Mouse (Mus musculus) liver, postnatal 0 days (tissue): Measurements from ENCODE around the gene Rgs7. TPM values are rescaled to one million over a fixed set of nuclear protein-coding genes. Genes with fewer than 3 reads are reported as not detected.

Experiments used
- ATAC-seq: fragments of 200-750 bp; cut with Nextera tagmentation; 2 replicates; pipeline ENCODE4 v1.8.0; 2017; ENCODE audit warnings: mild to moderate bottlenecking, moderate library complexity
- DNase-seq: peaks from one replicate; pipeline ENCODE4 v3.0.0-alpha.2; 2016
- H3K27ac ChIP-seq: fragments of 300-500 bp; sonication (generic); 2 replicates; pipeline ENCODE4 v1.5.1; 2014; ENCODE audit warnings: antibody characterized with exemption, moderate library complexity, mild to moderate bottlenecking, low read depth
- H3K27me3 ChIP-seq: fragments of 300-500 bp; sonication (generic); 2 replicates; pipeline ENCODE4 v1.6.1; 2014; ENCODE audit warnings: low read length, control low read depth, mixed read lengths; ENCODE audit not compliant: insufficient read depth
- H3K36me3 ChIP-seq: fragments of 300-500 bp; sonication (generic); replicated peaks from 2 replicates; pipeline ENCODE4 v1.6.1; 2014; ENCODE audit warnings: mild to moderate bottlenecking, control low read depth, low read length, moderate library complexity, mixed read lengths; ENCODE audit not compliant: insufficient read depth
- H3K4me1 ChIP-seq: fragments of 300-500 bp; sonication (generic); 2 replicates; pipeline ENCODE4 v1.6.1; 2014; ENCODE audit warnings: antibody characterized with exemption, mild to moderate bottlenecking, control low read depth; ENCODE audit not compliant: insufficient read depth
- H3K4me2 ChIP-seq: fragments of 300-500 bp; sonication (generic); 2 replicates; pipeline ENCODE4 v1.6.1; 2014; ENCODE audit warnings: low read depth, mild to moderate bottlenecking, low read length, moderate library complexity, mixed read lengths
- H3K4me3 ChIP-seq: fragments of 300-500 bp; sonication (generic); 2 replicates; pipeline ENCODE4 v1.5.1; 2014; ENCODE audit warnings: low read depth, low read length
- H3K9ac ChIP-seq: fragments of 300-500 bp; sonication (generic); replicated peaks from 2 replicates; pipeline ENCODE4 v1.6.1; 2014; ENCODE audit warnings: mild to moderate bottlenecking, moderate library complexity
- H3K9me3 ChIP-seq: fragments of 300-500 bp; sonication (generic); 2 replicates; pipeline ENCODE4 v1.6.1; 2016; ENCODE audit warnings: mild to moderate bottlenecking, control low read depth, low read length, mixed read lengths
- CTCF ChIP-seq: sonication (generic); IDR thresholded peaks from 2 replicates; pipeline ENCODE4 v1.5.1; 2016; ENCODE audit warnings: antibody characterized with exemption, low read depth
- EP300 ChIP-seq: IDR thresholded peaks from 2 replicates; pipeline ENCODE4 v1.6.1; 2016; ENCODE audit warnings: antibody characterized with exemption, low read depth, mild to moderate bottlenecking
- WGBS: fragments of 180-500 bp; shearing (Covaris S2); extraction: QIAGEN DNeasy Blood & Tissue Kit; methylation state at CpG from one replicate; pipeline ENCODE4 v1.1.7; 2014; ENCODE audit not compliant: insufficient replicate concordance; 5-methylcytosine and 5-hydroxymethylcytosine counted together
- polyA plus RNA-seq: library from polyadenylated mRNA; unstranded; fragments of >200 nt; fragmentation: Nextera tagmentation; extraction: Ambion mirVana; gene quantifications from 2 replicates; pipeline ENCODE4 v1.2.1, GENCODE M21; 2015

Rgs7 gene
- polyA plus RNA-seq, 1 experiment from 2014 or later = not detected

GRCm38 (mm10) chr1:175469087-175469788 lies 23.1 kb downstream of the Rgs7 start:
- Histone ChIP-seq H3K9me3 (no peaks in the 10 kb centered on the region), H3K27me3 (no peaks in the 10 kb centered on the region), H3K4me2 (peak overlapping the region; percentile 22; the same call in 1 of the 2 replicates), H3K27ac (no peak overlapping the region), H3K9ac (no peak overlapping the region), H3K4me1 (no peaks in the 10 kb centered on the region; the same call in 1 of the 2 replicates), H3K36me3 (no peaks in the 10 kb centered on the region), H3K4me3 (no peak overlapping the region)
- 34% methylated on average over 8 of the region's 8 CpGs for WGBS
- TF ChIP-seq EP300 (no peak), CTCF (no peak)
- ATAC-seq (0 out of 2 replicates have a peak, but pooled peaks have one; percentile 25), DNase-seq (no peak)

DNA sequence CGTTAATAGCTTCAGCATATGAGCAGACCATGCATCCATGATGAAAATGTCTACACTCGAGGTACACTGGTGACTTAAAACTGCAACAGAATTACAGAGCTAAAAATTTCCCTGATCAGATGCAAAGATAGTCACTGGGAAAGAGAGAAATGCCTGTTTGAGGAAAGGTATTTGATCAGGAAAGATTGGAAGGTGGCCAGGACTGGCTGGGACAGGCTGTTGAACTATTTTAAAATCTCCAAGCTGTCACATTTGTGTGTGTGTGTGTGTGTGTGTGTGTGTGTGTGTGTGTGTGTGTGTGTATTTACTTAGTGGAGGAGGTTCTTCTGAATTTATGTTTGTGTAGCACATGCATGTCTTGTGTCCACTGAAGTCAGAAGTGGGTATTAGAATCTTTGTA lies 27.7 kb downstream of the Rgs7 start:
- 66% methylated on average over 2 of the region's 2 CpGs for WGBS
- no peak for DNase-seq
- H3K4me3 ChIP-seq = no peak overlapping the region
- H3K4me2 ChIP-seq = no peak overlapping the region
- no peak overlapping the region for H3K9ac ChIP-seq
- H3K36me3 ChIP-seq = no peaks in the 10 kb centered on the region
- no peaks in the 10 kb centered on the region for H3K4me1 ChIP-seq
- ATAC-seq = no peak
- H3K27ac ChIP-seq = no peak overlapping the region
- TF ChIP-seq EP300 (no peak), CTCF (no peak)
- no peaks in the 10 kb centered on the region for H3K9me3 ChIP-seq
- no peaks in the 10 kb centered on the region for H3K27me3 ChIP-seq

DNA sequence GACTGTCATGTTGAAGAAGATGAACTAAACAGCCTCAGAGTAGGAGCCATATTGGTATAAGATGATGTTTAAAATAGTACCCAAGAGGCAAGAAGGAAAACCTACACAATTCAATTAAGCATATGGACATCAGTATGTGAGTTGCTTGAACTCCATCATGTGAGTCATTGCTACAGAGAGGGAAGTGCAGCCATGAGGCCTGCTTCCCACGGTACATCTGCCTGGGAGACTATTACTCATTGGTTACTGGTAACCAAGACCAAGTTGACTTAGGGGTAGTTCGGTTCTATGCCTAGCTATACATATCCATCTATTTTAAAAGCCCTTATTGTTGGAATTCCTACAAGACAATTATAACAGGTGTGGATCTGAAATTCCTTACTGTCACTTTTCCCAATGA lies 29.9 kb downstream of the Rgs7 start:
- WGBS = 75% methylated on average over 2 of the region's 2 CpGs

GRCm38 (mm10) chr1:175454041-175454636 lies 38.2 kb downstream of the Rgs7 start:
- Histone ChIP-seq H3K27me3 (no peaks in the 10 kb centered on the region), H3K9me3 (no peaks in the 10 kb centered on the region), H3K36me3 (no peaks in the 10 kb centered on the region), H3K4me3 (no peak overlapping the region), H3K9ac (no peak overlapping the region), H3K27ac (no peak overlapping the region), H3K4me2 (no peak overlapping the region), H3K4me1 (no peaks in the 10 kb centered on the region)
- no peak for ATAC-seq
- no peak for TF ChIP-seq EP300
- TF ChIP-seq CTCF = no peak
- DNase-seq = no peak
- 71% methylated on average over 6 of the region's 6 CpGs for WGBS

More for the DNA sequence above, 29.9 kb downstream of the Rgs7 start:
- Histone ChIP-seq H3K27me3 (no peaks in the 10 kb centered on the region), H3K4me3 (no peak overlapping the region), H3K36me3 (no peaks in the 10 kb centered on the region), H3K9ac (no peak overlapping the region), H3K9me3 (no peaks in the 10 kb centered on the region), H3K4me1 (no peaks in the 10 kb centered on the region), H3K27ac (no peak overlapping the region), H3K4me2 (no peak overlapping the region)
- no peak for ATAC-seq
- no peak for DNase-seq
- TF ChIP-seq CTCF (no peak), EP300 (no peak)

DNA sequence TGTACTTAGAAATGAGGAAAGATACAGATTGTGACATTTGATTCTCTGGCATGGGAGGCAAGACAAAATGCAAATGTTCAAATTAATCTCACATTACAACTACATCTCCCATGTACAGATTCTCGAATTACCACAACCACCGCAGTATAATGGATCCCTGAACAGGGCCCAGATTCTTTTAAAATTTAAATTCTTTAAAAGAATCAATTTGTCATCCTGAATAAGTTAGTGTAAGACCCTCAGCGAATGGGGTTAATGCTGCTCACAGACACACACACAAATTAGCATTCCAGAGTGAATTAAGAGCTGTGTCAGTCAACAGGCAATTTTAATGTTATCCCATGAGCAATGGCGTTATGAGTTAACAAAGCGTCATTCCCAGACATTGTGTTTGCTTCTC lies 44.3 kb downstream of the Rgs7 start:
- no peak overlapping the region for H3K9ac ChIP-seq
- no peak overlapping the region for H3K27ac ChIP-seq
- TF ChIP-seq EP300 (no peak), CTCF (no peak)
- no peaks in the 10 kb centered on the region for H3K9me3 ChIP-seq
- H3K4me1 ChIP-seq = no peaks in the 10 kb centered on the region
- H3K4me3 ChIP-seq = no peak overlapping the region
- H3K4me2 ChIP-seq = no peak overlapping the region
- ATAC-seq (no peak), DNase-seq (no peak)
- WGBS = 72% methylated on average over 5 of the region's 5 CpGs
- H3K36me3 ChIP-seq = no peaks in the 10 kb centered on the region
- no peaks in the 10 kb centered on the region for H3K27me3 ChIP-seq

DNA sequence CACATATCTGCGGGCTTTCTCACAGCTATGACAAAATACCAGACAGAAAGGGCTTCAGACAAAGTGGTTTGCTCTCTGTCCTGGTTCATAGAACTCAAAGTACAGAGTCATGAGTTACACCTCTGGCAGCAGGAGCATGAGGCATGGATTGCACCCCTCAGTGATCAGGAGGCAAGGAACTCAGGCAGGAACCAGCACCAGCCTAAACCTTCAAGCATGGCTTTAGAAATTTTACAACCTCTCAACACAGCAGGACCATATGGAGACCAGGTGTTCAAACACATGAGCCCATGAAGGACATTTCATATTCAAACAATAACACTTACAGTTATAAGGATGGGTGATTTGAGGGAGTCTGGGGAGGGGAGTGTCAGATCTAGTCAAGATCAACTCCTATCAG lies 49.4 kb downstream of the Rgs7 start:
- Histone ChIP-seq H3K9me3 (no peaks in the 10 kb centered on the region), H3K27ac (no peak overlapping the region), H3K9ac (no peak overlapping the region), H3K36me3 (no peaks in the 10 kb centered on the region), H3K4me1 (no peaks in the 10 kb centered on the region), H3K27me3 (no peaks in the 10 kb centered on the region), H3K4me3 (no peak overlapping the region), H3K4me2 (no peak overlapping the region)
- 59% methylated on average over 1 of the region's 1 CpGs for WGBS
- DNase-seq = no peak
- TF ChIP-seq EP300 (no peak), CTCF (no peak)
- ATAC-seq = no peak
